Mouse (Mus musculus) stomach, embryonic 15.5 days (tissue): ENCODE measurements around the gene Mrpl39. TPM values are rescaled to one million over a fixed set of nuclear protein-coding genes. Genes with fewer than 3 reads are reported as not detected.

Experiments
- ATAC-seq: fragments of 200-750 bp; cut with Nextera tagmentation; 2 replicates; pipeline ENCODE4 v1.8.0; 2017; ENCODE audit warnings: low read depth, moderate number of reproducible peaks, moderate TSS enrichment; ENCODE audit not compliant: insufficient read depth, low FRiP score
- H3K27ac ChIP-seq: fragments of 300-500 bp; sonication (generic); 2 replicates; pipeline ENCODE4 v1.5.1; 2015; ENCODE audit warnings: mild to moderate bottlenecking, inconsistent platforms
- H3K27me3 ChIP-seq: fragments of 300-500 bp; sonication (generic); replicated peaks from 2 replicates; pipeline ENCODE4 v1.6.1; 2015; ENCODE audit warnings: inconsistent platforms
- H3K36me3 ChIP-seq: fragments of 300-500 bp; sonication (generic); 2 replicates; pipeline ENCODE4 v1.6.1; 2015; ENCODE audit warnings: inconsistent platforms
- H3K4me1 ChIP-seq: fragments of 300-500 bp; sonication (generic); 2 replicates; pipeline ENCODE4 v1.6.1; 2015; ENCODE audit warnings: inconsistent platforms
- H3K4me2 ChIP-seq: fragments of 300-500 bp; sonication (generic); 2 replicates; pipeline ENCODE4 v1.6.1; 2015; ENCODE audit warnings: mild to moderate bottlenecking, inconsistent platforms
- H3K4me3 ChIP-seq: fragments of 300-500 bp; sonication (generic); replicated peaks from 2 replicates; pipeline ENCODE4 v1.5.1; 2015; ENCODE audit warnings: inconsistent platforms
- H3K9ac ChIP-seq: fragments of 300-500 bp; sonication (generic); 2 replicates; pipeline ENCODE4 v1.6.1; 2015; ENCODE audit warnings: inconsistent platforms
- H3K9me3 ChIP-seq: fragments of 300-500 bp; sonication (generic); 2 replicates; pipeline ENCODE4 v1.6.1; 2016; ENCODE audit warnings: inconsistent platforms
- WGBS: fragments of 180-500 bp; shearing (Covaris S2); methylation state at CpG from one replicate; pipeline ENCODE4 v1.1.7; 2015; 5-methylcytosine and 5-hydroxymethylcytosine counted together
- polyA plus RNA-seq: library from polyadenylated mRNA; unstranded; fragments of >200 nt; fragmentation: Nextera tagmentation; extraction: Ambion mirVana; gene quantifications from 2 replicates; pipeline ENCODE4 v1.2.1, GENCODE M21; 2015

Gene Mrpl39
- polyA plus RNA-seq = 41.9 and 48.6 TPM in 2 replicates

- peak within 1 kb of the TSS; percentile 52; the same call in 1 of the 2 replicates for H3K9ac ChIP-seq
- peak; percentile 97 for ATAC-seq
- H3K9me3 ChIP-seq = no peaks in the 10 kb centered on the region
- H3K27me3 ChIP-seq = no peaks in the 10 kb centered on the region
- H3K4me3 ChIP-seq = peak within 1 kb of the TSS; percentile 79
- peaks cover 6% of the 10 kb centered on the region; the same call in 1 of the 2 replicates for H3K36me3 ChIP-seq
- peaks cover 3% of the 10 kb centered on the region; the same call in 1 of the 2 replicates for H3K4me1 ChIP-seq
- whole genome bisulfite sequencing = under 1% methylated on average over 66 of the region's 66 CpGs
- H3K4me2 ChIP-seq = peak within 1 kb of the TSS; percentile 66
- peak within 1 kb of the TSS; percentile 72 for H3K27ac ChIP-seq
Measured at GRCm38 (mm10) chr16:84735166-84736105, at the start of gene Mrpl39. Mrpl39 (minus strand) TSS chr16:84735742.

GRCm38 (mm10) chr16:84784966-84785365 is 49.4 kb upstream of the Mrpl39 start:
- WGBS = 29% methylated on average over 7 of the region's 7 CpGs
- no peaks in the 10 kb centered on the region for H3K27me3 ChIP-seq
- no peak for ATAC-seq
- no peaks in the 10 kb centered on the region for H3K9me3 ChIP-seq
- H3K9ac ChIP-seq = no peak overlapping the region
- H3K27ac ChIP-seq = no peak overlapping the region
- H3K4me3 ChIP-seq = no peak overlapping the region
- no peak overlapping the region for H3K4me2 ChIP-seq
- H3K4me1 ChIP-seq = no peaks in the 10 kb centered on the region
- no peaks in the 10 kb centered on the region for H3K36me3 ChIP-seq

- Histone ChIP-seq H3K27ac (no peak overlapping the region), H3K4me1 (no peaks in the 10 kb centered on the region), H3K4me3 (no peak overlapping the region), H3K9me3 (no peaks in the 10 kb centered on the region), H3K9ac (no peak overlapping the region), H3K36me3 (no peaks in the 10 kb centered on the region), H3K4me2 (no peak overlapping the region), H3K27me3 (no peaks in the 10 kb centered on the region)
- no peak for ATAC-seq
- WGBS = 45% methylated on average over 2 of the region's 2 CpGs
Measured at GRCm38 (mm10) chr16:84783279-84783678, 47.7 kb upstream of the Mrpl39 start.

DNA sequence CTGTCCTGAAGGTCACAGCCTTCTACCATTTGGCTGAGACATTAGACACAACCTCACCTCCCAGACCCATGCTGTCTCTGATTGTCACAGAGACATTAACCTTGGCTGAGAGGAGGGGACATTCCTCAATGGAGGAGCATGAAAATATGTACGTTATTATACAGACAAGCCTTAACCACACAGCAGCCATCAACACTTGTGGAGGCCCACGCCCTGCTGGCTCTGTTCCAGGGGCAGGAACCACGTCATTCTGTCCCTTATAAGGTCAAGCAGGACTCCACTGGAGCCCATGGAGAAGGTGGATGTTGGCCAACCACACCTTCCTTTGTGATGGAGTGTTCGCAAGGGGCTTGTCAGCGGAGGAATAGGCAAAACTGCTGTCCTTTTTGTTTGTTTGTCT is 44.2 kb upstream of the Mrpl39 start:
- no peaks in the 10 kb centered on the region for H3K4me1 ChIP-seq
- H3K27ac ChIP-seq = no peak overlapping the region
- WGBS = 71% methylated on average over 5 of the region's 5 CpGs
- H3K36me3 ChIP-seq = no peaks in the 10 kb centered on the region
- ATAC-seq = no peak
- no peaks in the 10 kb centered on the region; the same call in 1 of the 2 replicates for H3K27me3 ChIP-seq
- no peaks in the 10 kb centered on the region for H3K9me3 ChIP-seq
- H3K4me2 ChIP-seq = no peak overlapping the region
- H3K9ac ChIP-seq = no peak overlapping the region
- H3K4me3 ChIP-seq = no peak overlapping the region

DNA sequence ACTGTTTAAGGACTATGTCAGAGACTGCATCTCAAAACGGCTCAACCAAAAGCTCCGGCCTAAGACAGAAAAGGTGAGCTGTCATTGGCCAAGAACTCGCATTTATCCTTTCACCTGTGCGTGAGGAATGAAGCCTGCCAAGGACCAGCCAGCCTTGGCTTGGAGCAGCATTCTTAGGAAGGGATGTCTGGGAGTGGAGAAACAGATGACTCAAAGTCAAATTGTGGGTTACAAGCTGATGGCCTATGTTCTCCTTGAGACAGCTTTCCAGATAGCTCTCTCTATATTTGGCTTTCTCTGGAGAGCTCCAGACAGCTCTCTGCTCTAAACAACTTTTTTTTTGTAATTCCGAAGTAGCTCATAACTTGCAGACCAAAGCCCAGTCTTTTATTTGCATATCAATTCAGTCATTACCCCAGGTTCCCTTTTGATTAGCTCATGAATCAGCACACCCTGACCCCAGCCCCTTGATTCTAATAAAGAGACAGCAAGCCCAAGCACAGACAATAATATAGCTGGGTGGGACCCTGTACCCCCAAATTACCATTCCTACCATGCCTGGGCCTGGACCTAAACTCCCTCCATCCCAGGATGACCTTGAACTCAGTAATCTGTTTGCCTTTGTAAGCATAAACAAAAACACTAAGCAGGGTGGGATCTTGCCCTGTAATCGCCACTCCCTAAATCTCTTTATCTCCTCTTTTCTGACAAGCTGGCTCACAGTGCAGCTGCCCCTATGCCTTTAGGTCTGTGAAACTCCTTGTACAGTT is 43.5 kb upstream of the Mrpl39 start:
- Histone ChIP-seq H3K4me3 (no peak overlapping the region), H3K4me2 (no peak overlapping the region), H3K36me3 (no peaks in the 10 kb centered on the region), H3K27ac (no peak overlapping the region), H3K9me3 (no peaks in the 10 kb centered on the region), H3K4me1 (no peaks in the 10 kb centered on the region), H3K9ac (no peak overlapping the region), H3K27me3 (peaks cover 5% of the 10 kb centered on the region; the same call in 1 of the 2 replicates)
- 83% methylated on average over 6 of the region's 6 CpGs for whole genome bisulfite sequencing
- ATAC-seq = no peak

- WGBS = 72% methylated on average over 6 of the region's 6 CpGs
- ATAC-seq = no peak
- no peaks in the 10 kb centered on the region for H3K4me1 ChIP-seq
Measured at GRCm38 (mm10) chr16:84778431-84778830, 42.9 kb upstream of the Mrpl39 start.

DNA sequence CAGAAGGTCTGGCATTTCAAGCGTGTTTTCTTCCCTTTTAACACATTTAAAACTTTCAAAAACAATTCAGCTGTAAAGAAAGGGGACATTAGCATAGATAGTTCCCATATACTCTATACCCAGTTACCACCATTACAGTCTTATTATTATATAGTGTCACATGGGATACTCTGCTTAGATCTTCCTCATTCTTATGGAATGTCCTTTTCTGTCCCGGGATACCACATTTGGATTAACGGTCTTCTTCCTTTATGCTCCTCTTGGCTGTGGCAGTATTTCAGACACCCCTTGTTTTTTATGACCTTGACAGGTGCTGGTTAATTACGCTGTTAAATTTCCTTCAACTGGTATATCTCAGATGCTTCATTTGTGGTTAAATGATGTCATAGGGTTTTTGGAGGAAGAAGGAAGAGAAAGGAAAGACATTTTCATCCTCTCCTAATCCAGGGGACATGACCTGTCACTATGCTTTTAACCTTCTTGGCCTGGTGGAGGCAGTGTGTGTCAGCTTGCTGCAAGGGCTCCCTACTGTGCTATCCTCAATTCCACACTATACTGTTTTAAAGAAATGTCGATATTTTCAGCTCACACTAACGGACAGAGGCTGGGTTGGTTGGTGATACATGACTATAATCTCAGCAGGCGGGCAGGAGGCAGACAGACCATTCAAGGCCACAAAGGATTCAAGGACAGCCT is 40.7 kb upstream of the Mrpl39 start:
- H3K9me3 ChIP-seq = no peaks in the 10 kb centered on the region
- 58% methylated on average over 7 of the region's 7 CpGs for WGBS
- H3K27ac ChIP-seq = no peak overlapping the region
- no peak for ATAC-seq
- H3K4me2 ChIP-seq = no peak overlapping the region
- no peaks in the 10 kb centered on the region for H3K36me3 ChIP-seq
- H3K4me1 ChIP-seq = no peaks in the 10 kb centered on the region
- peaks cover 7% of the 10 kb centered on the region; the same call in 1 of the 2 replicates for H3K27me3 ChIP-seq
- no peak overlapping the region for H3K9ac ChIP-seq
- no peak overlapping the region for H3K4me3 ChIP-seq

More at GRCm38 (mm10) chr16:84778431-84778830, 42.9 kb upstream of the Mrpl39 start:
- Histone ChIP-seq H3K27ac (no peak overlapping the region), H3K9me3 (no peaks in the 10 kb centered on the region), H3K36me3 (no peaks in the 10 kb centered on the region), H3K4me3 (no peak overlapping the region), H3K9ac (no peak overlapping the region), H3K4me2 (no peak overlapping the region), H3K27me3 (peaks cover 7% of the 10 kb centered on the region; the same call in 1 of the 2 replicates)

GRCm38 (mm10) chr16:84775356-84775755 is 39.8 kb upstream of the Mrpl39 start:
- 37% methylated on average over 11 of the region's 11 CpGs for WGBS
- H3K4me1 ChIP-seq = no peaks in the 10 kb centered on the region
- H3K4me3 ChIP-seq = peak overlapping the region; percentile 61; the same call in 1 of the 2 replicates
- H3K9ac ChIP-seq = no peak overlapping the region
- H3K27ac ChIP-seq = no peak overlapping the region
- peak overlapping the region; percentile 99 for H3K4me2 ChIP-seq
- H3K9me3 ChIP-seq = no peaks in the 10 kb centered on the region
- no peak for ATAC-seq
- peaks cover 7% of the 10 kb centered on the region; the same call in 1 of the 2 replicates for H3K27me3 ChIP-seq
- no peaks in the 10 kb centered on the region for H3K36me3 ChIP-seq

DNA sequence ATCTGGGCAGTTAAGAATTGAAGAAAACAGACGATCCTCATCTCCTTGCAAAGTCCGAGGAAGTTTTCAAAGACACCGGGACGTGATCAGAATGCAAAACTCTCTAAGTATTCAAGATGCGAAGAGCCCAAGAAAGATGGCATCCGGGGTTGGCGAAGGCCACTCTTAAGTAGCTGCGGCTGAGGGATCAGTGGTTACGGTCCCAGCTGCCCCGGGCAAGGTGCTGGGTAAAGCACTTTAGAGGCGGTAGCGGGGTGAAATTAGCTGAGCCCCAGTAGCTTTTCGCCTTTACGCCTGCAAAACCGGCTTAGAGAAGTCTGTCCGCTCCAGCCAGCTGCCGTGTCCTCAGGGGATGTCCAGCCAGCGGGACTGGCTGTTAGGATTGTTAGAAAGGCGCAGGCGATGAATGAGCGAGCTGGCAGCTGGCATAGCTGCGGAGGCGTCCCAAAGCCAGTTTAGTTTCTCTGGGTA is 39.3 kb upstream of the Mrpl39 start:
- peak overlapping the region; percentile 56; the same call in 1 of the 2 replicates for H3K9ac ChIP-seq
- 1% methylated on average over 23 of the region's 23 CpGs for WGBS
- H3K9me3 ChIP-seq = no peaks in the 10 kb centered on the region
- no peak for ATAC-seq
- peak overlapping the region; percentile 61 for H3K4me3 ChIP-seq
- H3K27ac ChIP-seq = no peak overlapping the region
- H3K4me2 ChIP-seq = peak overlapping the region; percentile 99
- peaks cover 7% of the 10 kb centered on the region; the same call in 1 of the 2 replicates for H3K27me3 ChIP-seq
- H3K36me3 ChIP-seq = no peaks in the 10 kb centered on the region
- no peaks in the 10 kb centered on the region for H3K4me1 ChIP-seq

DNA sequence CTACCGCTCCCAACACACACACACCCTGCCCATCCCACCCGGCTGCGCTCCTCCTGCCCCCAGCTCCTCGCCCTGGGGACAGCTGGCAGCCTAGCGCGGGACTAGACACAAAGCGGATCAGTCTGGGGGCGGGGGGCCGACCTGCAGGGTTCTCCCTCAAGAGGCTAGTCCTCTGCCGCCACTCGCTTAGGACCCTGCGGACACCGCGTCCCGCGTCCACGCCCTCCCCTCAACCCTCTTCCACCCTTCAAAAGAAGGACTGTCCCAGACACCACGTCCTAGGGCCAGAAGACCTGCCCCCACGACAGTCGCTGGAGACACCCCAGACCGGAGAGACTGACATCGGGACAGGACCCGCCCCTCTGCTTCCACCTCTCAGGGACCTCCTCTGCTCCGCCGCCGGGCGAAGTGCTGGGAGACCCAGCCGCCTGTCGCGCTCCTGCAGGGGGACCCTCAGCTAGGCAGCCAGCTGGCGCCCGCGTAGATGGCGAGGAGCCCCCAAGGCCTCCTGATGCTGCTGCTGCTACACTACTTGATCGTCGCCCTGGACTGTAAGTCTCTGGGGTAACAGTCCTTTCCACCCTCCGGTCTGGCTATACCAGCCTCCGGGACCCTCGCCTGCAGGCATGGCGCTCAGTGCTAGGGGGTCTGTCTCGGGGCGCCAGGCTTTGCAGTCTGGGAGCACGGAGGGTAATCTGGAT is 38.6 kb upstream of the Mrpl39 start, which contains the start of gene Jam2:
Gene Jam2, plus strand, starts transcription at position 121 of the 701 bp plus-strand sequence.
- peak within 1 kb of the TSS; percentile 61 for H3K4me3 ChIP-seq
- under 1% methylated on average over 40 of the region's 43 CpGs for WGBS
- ATAC-seq = peak; percentile 75
- no peaks in the 10 kb centered on the region for H3K36me3 ChIP-seq
- H3K27ac ChIP-seq = no peak within 1 kb of the TSS
- H3K4me1 ChIP-seq = no peaks in the 10 kb centered on the region
- peak within 1 kb of the TSS; percentile 99 for H3K4me2 ChIP-seq
- H3K9me3 ChIP-seq = no peaks in the 10 kb centered on the region
- H3K9ac ChIP-seq = peak within 1 kb of the TSS; percentile 56; the same call in 1 of the 2 replicates
- peaks cover 7% of the 10 kb centered on the region; the same call in 1 of the 2 replicates for H3K27me3 ChIP-seq
